Comparison of ENCODE assay signal across 23 mouse cellular contexts in the genomic region with DNA sequence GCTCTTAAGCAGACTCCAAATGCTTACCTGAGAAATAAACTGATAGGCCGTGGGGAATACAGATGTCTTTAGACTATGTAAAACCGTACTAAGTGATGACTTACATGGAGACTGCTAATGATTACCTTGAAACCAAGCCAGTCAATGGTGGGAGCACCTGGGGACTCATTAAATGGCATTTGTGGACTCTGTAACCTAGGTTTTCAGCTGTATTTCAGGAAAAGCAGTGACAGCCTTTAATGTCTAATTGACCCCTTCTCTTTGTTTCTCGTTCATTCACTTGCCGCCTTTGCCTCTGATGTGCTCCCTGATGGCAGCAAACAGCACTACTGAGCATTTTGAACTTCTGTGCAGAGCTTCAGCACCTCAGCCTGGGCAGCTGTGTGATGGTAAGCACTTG.
DNase-seq lines count a peak whose midpoint lies in the region; ATAC-seq and TF ChIP-seq lines count a peak whose summit lies in the region.
"Had no signal": no experiment of that assay in that cellular context is flagged by ENCODE, and none has a peak within 500 bp of the region (broad histone marks: within the 10 kb centered on the region; RNA-seq: fewer than 3 reads in every experiment).

No protein-coding gene starts in this region.

- ATAC-seq in midbrain, embryonic 12.5 days (ENCODE audit: low FRiP score, low read depth), result peak; percentile 38
- peak; percentile 63; the same call in 1 of the 2 replicates for ATAC-seq in midbrain, embryonic 15.5 days (replicated peaks)
- no peak for ATAC-seq in forebrain, embryonic 15.5 days (replicated peaks)
- ATAC-seq in erythroid progenitor cell, adult 5-6 weeks (replicated peaks; ENCODE audit: low FRiP score, poor library complexity, severe bottlenecking), result no peak
- ATAC-seq: CD4-positive, CD25-positive, alpha-beta regulatory T cell, adult 4 months; forebrain, embryonic 14.5 days; hindbrain, postnatal 0 days; inflammation-experienced regulatory T-cells, adult 6 months had no signal

- no peaks in the 10 kb centered on the region for H3K9me3 ChIP-seq in midbrain, embryonic 12.5 days
- H3K9me3 ChIP-seq in midbrain, embryonic 15.5 days, result no peaks in the 10 kb centered on the region
- no peaks in the 10 kb centered on the region for H3K9me3 ChIP-seq in forebrain, embryonic 15.5 days
- H3K9me3 ChIP-seq: embryonic facial prominence, embryonic 13.5 days; heart, embryonic 10.5 days; heart, embryonic 13.5 days had no signal

- no peak overlapping the region for H3K27ac ChIP-seq in midbrain, embryonic 12.5 days (replicated peaks)
- H3K27ac ChIP-seq in midbrain, embryonic 15.5 days, result no peak overlapping the region
- no peak overlapping the region for H3K27ac ChIP-seq in forebrain, embryonic 15.5 days (replicated peaks)
- H3K27ac ChIP-seq: embryonic facial prominence, embryonic 13.5 days; heart, adult 2 months; heart, embryonic 10.5 days; heart, embryonic 13.5 days; hindbrain, embryonic 14.5 days; hindbrain, postnatal 0 days had no signal

- H3K9ac ChIP-seq in midbrain, embryonic 12.5 days (replicated peaks), result no peak overlapping the region
- H3K9ac ChIP-seq in midbrain, embryonic 15.5 days, result no peak overlapping the region
- H3K9ac ChIP-seq in forebrain, embryonic 15.5 days (replicated peaks), result no peak overlapping the region
- H3K9ac ChIP-seq: embryonic facial prominence, embryonic 13.5 days; heart, embryonic 13.5 days; hindbrain, embryonic 14.5 days had no signal

- TF ChIP-seq POLR2A in brain, embryonic 14.5 days (IDR thresholded peaks at IDR 0.05; ENCODE audit: borderline replicate concordance, extremely low read depth, insufficient read depth, insufficient read length, poor library complexity, severe bottlenecking), result no peak

- WGBS in midbrain, embryonic 12.5 days, result 80% methylated on average over 4 of the region's 4 CpGs
- 71% methylated on average over 4 of the region's 4 CpGs for WGBS in midbrain, embryonic 15.5 days
- WGBS in forebrain, embryonic 15.5 days, result 66% methylated on average over 4 of the region's 4 CpGs

- no peaks in the 10 kb centered on the region for H3K27me3 ChIP-seq in midbrain, embryonic 12.5 days
- no peaks in the 10 kb centered on the region for H3K27me3 ChIP-seq in midbrain, embryonic 15.5 days (replicated peaks)
- H3K27me3 ChIP-seq in forebrain, embryonic 15.5 days, result no peaks in the 10 kb centered on the region
- H3K27me3 ChIP-seq: embryonic facial prominence, embryonic 13.5 days; heart, embryonic 13.5 days had no signal

- no peaks in the 10 kb centered on the region for H3K4me1 ChIP-seq in midbrain, embryonic 12.5 days
- no peaks in the 10 kb centered on the region for H3K4me1 ChIP-seq in midbrain, embryonic 15.5 days
- no peaks in the 10 kb centered on the region for H3K4me1 ChIP-seq in forebrain, embryonic 15.5 days
- H3K4me1 ChIP-seq: embryonic facial prominence, embryonic 13.5 days; heart, embryonic 10.5 days; heart, embryonic 13.5 days had no signal

- no peak overlapping the region for H3K4me2 ChIP-seq in midbrain, embryonic 12.5 days (replicated peaks)
- no peak overlapping the region for H3K4me2 ChIP-seq in midbrain, embryonic 15.5 days
- no peak overlapping the region for H3K4me2 ChIP-seq in forebrain, embryonic 15.5 days (replicated peaks)
- H3K4me2 ChIP-seq: embryonic facial prominence, embryonic 13.5 days; heart, embryonic 13.5 days; hindbrain, embryonic 14.5 days had no signal

- 0 out of 2 replicates have a peak, but pooled peaks cover 6% of the 10 kb centered on the region for H3K36me3 ChIP-seq in midbrain, embryonic 12.5 days
- no peaks in the 10 kb centered on the region for H3K36me3 ChIP-seq in midbrain, embryonic 15.5 days (replicated peaks)
- H3K36me3 ChIP-seq in forebrain, embryonic 15.5 days, result peaks cover 8% of the 10 kb centered on the region; the same call in 1 of the 2 replicates

- no peak overlapping the region for H3K4me3 ChIP-seq in midbrain, embryonic 12.5 days
- H3K4me3 ChIP-seq in midbrain, embryonic 15.5 days, result no peak overlapping the region
- H3K4me3 ChIP-seq in forebrain, embryonic 15.5 days, result no peak overlapping the region
- H3K4me3 ChIP-seq: embryonic facial prominence, embryonic 13.5 days; heart, adult 2 months; heart, embryonic 10.5 days; heart, embryonic 13.5 days had no signal

- TF ChIP-seq CTCF in brain, embryonic 14.5 days (IDR thresholded peaks at IDR 0.05; ENCODE audit: borderline replicate concordance, extremely low read depth, insufficient read depth, insufficient read length), result no peak

- DNase-seq in brain, embryonic 14.5 days (ENCODE audit: low read depth), result peak; percentile 52
- DNase-seq in heart, adult 11 months, result no peak
- DNase-seq: adrenal gland, adult 8-10 months; adrenal gland, postnatal 25 days; cerebellum, adult 2 months; cerebellum, adult 9-11 months; cerebellum, postnatal 25 days; gastrocnemius, postnatal 25 days; heart, adult 2 months; heart, postnatal 14 days; heart, postnatal 4 days had no signal

Comparison
In these comparisons a context has a peak if more than half of its experiments do, and no peak if none do; other contexts are left out.
1. ATAC-seq: peak in midbrain, embryonic 12.5 days (single experiment) and midbrain, embryonic 15.5 days (single experiment); none in forebrain, embryonic 15.5 days (single experiment) and erythroid progenitor cell, adult 5-6 weeks (single experiment).